Comparison of ENCODE assay signal across 13 mouse cellular contexts in the genomic region with DNA sequence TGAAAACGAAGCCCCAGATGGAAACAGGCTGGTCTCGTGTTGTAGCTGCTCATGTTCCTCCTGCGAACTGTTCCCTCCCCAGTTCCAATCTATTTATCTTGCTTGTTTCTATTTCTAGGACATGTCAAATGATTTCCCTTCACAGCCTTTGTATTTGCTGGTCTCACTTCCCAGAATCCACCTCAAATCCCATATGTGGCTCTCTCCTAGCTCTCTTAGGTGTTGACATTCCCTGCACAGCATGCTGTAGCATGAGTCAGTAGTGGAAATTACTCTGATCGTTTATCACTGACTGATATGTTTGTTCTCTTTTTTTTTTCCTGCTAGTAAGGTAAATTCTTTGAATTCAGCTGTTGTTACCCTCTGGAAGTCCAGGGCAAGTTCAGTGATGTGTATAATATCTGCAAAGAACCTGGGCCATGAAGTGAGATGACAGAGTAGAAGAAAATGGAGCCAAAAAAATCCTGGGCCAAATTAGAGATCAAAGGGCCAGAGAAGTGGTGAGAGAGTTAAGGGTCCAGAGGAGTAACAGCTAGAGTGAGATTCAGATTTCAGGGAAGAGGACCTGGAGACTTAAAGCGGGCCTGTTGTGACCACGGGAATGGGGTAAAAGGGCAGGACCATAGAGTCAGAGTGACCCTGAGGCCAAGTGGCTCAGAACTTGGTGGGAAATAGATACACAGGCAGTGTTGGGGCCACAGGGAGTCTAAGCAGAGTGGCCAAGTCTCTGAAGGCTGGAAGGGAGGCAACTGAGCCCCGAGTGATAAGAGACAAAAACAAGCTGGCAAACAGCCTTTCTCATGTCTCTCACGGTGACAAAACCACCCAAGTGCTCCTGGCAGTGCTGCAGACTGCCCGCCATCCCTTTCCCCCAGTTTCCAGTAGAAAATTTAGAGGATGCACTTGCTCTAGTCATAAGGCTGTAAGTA. TPM values are rescaled to one million over a fixed set of nuclear protein-coding genes. Genes with fewer than 3 reads are reported as not detected.
DNase-seq lines count a peak whose midpoint lies in the region; ATAC-seq and TF ChIP-seq lines count a peak whose summit lies in the region.
"Had no signal": no experiment of that assay in that cellular context is flagged by ENCODE, and none has a peak within 500 bp of the region (broad histone marks: within the 10 kb centered on the region; RNA-seq: fewer than 3 reads in every experiment).

No protein-coding gene starts in this region.

- no peak for ATAC-seq in lung, embryonic 14.5 days (ENCODE audit: insufficient read depth)
- peak; percentile 79 for ATAC-seq in liver, embryonic 12.5 days
- ATAC-seq: forebrain, embryonic 14.5 days; intestine, embryonic 16.5 days had no signal

- no peaks in the 10 kb centered on the region for H3K36me3 ChIP-seq in heart, embryonic 10.5 days
- H3K36me3 ChIP-seq in lung, embryonic 14.5 days (ENCODE audit: insufficient read depth) = no peaks in the 10 kb centered on the region
- no peaks in the 10 kb centered on the region for H3K36me3 ChIP-seq in liver, embryonic 12.5 days
- H3K36me3 ChIP-seq: embryonic facial prominence, embryonic 10.5 days had no signal

- WGBS in heart, embryonic 10.5 days = 21% methylated on average over 9 of the region's 9 CpGs
- WGBS in lung, embryonic 14.5 days = 32% methylated on average over 9 of the region's 9 CpGs
- 56% methylated on average over 9 of the region's 9 CpGs for WGBS in liver, embryonic 12.5 days (ENCODE audit: insufficient replicate concordance)

- H3K27ac ChIP-seq in heart, embryonic 10.5 days = peak overlapping the region; percentile 74
- H3K27ac ChIP-seq in lung, embryonic 14.5 days (ENCODE audit: low read depth) = no peak overlapping the region
- H3K27ac ChIP-seq in liver, embryonic 12.5 days = peak overlapping the region; percentile 8
- H3K27ac ChIP-seq: embryonic facial prominence, embryonic 10.5 days had no signal

- no peaks in the 10 kb centered on the region for H3K27me3 ChIP-seq in heart, embryonic 10.5 days (ENCODE audit: insufficient read depth, poor library complexity, severe bottlenecking)
- no peaks in the 10 kb centered on the region for H3K27me3 ChIP-seq in lung, embryonic 14.5 days (ENCODE audit: insufficient read depth, low read length)
- peaks cover 11% of the 10 kb centered on the region for H3K27me3 ChIP-seq in liver, embryonic 12.5 days (replicated peaks)

- DNase-seq in heart, embryonic 10.5 days (ENCODE audit: low spot score) = no peak
- DNase-seq in heart, adult 9 months (ENCODE audit: low spot score in 2 of 2) = no peak
- peak; percentile 19 for DNase-seq in lung, embryonic 14.5 days
- DNase-seq in lung, postnatal 36 days = no peak
- DNase-seq in cerebellum, adult 9-10 months = no peak
- DNase-seq in testis, postnatal 14 days (ENCODE audit: low spot score) = no peak
- no peak for DNase-seq in left cerebral cortex, postnatal 10 days (ENCODE audit: extremely low spot score in 1 of 2, low spot score in 2 of 2)

- no peak for TF ChIP-seq CTCF in lung, embryonic 14.5 days (IDR thresholded peaks at IDR 0.05; ENCODE audit: low read depth)

- H3K4me2 ChIP-seq in lung, embryonic 14.5 days = no peak overlapping the region
- H3K4me2 ChIP-seq in liver, embryonic 12.5 days = peak overlapping the region; percentile 21; the same call in 1 of the 2 replicates

- no peak overlapping the region for H3K9ac ChIP-seq in lung, embryonic 14.5 days
- no peak overlapping the region for H3K9ac ChIP-seq in liver, embryonic 12.5 days

- no peaks in the 10 kb centered on the region for H3K9me3 ChIP-seq in heart, embryonic 10.5 days
- H3K9me3 ChIP-seq in lung, embryonic 14.5 days (ENCODE audit: low read depth, low read length) = no peaks in the 10 kb centered on the region
- no peaks in the 10 kb centered on the region for H3K9me3 ChIP-seq in liver, embryonic 12.5 days (replicated peaks)
- H3K9me3 ChIP-seq: embryonic facial prominence, embryonic 10.5 days had no signal

- peaks cover 18% of the 10 kb centered on the region for H3K4me1 ChIP-seq in heart, embryonic 10.5 days
- 0 out of 2 replicates have a peak, but pooled peaks cover 3% of the 10 kb centered on the region for H3K4me1 ChIP-seq in lung, embryonic 14.5 days (ENCODE audit: insufficient read depth)
- peaks cover 24% of the 10 kb centered on the region for H3K4me1 ChIP-seq in liver, embryonic 12.5 days

- no peak overlapping the region for H3K4me3 ChIP-seq in heart, embryonic 10.5 days
- H3K4me3 ChIP-seq in lung, embryonic 14.5 days (ENCODE audit: low read depth, low read length) = no peak overlapping the region
- H3K4me3 ChIP-seq in liver, embryonic 12.5 days = no peak overlapping the region
- H3K4me3 ChIP-seq: embryonic facial prominence, embryonic 10.5 days; myocyte had no signal

- intact Hi-C loops in left cerebral cortex, postnatal 10 days (cut with DNase I) = no loop called here

RNA-seq across cellular contexts. Expression of gene Tmtc1, which starts 56.3 kb away (rescaled TPM):
- polyA plus RNA-seq in heart, embryonic 10.5 days (2016; fragmentation: Nextera tagmentation; extraction: Ambion mirVana) = 1.1 and 1.4 TPM in 2 replicates
- polyA plus RNA-seq in lung, embryonic 14.5 days (2014; fragmentation: Nextera tagmentation; extraction: Ambion mirVana) = 3.6 and 4.4 TPM in 2 replicates
- 0.26 and 0.36 TPM in 2 replicates for polyA plus RNA-seq in liver, embryonic 12.5 days (2016; fragmentation: Nextera tagmentation; extraction: Ambion mirVana)
- 10 to 100 TPM; 36.8 to 40.8 TPM for total RNA-seq in left cerebral cortex, postnatal 10 days (2021)
- total RNA-seq: granulocyte monocyte progenitor cell, adult 5-6 weeks had no signal
